Mouse (Mus musculus): ENCODE measurements around the gene Pik3r1.

Gene Pik3r1

DNA sequence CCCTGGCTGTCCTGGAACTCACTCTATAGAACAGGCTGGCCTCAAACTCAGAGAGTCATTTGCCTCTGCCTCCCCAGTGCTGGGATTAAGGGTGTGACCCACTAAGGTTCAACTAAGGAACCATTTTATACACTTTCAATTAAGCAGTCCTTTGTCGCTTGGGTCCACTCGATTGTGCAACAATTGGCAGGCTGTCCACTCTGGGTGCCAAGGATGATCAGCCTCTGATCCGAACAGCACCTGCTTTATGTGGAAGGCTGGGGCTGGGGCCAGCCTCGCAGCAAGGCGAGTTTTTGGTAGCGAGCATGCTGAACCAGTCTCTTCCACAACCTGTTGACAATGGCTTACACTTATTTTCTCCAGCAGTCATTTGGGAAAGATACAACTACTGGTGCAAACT lies 29.2 kb downstream of the Pik3r1 start:
- DNase-seq (ENCODE audit: low spot score), result no peak

DNA sequence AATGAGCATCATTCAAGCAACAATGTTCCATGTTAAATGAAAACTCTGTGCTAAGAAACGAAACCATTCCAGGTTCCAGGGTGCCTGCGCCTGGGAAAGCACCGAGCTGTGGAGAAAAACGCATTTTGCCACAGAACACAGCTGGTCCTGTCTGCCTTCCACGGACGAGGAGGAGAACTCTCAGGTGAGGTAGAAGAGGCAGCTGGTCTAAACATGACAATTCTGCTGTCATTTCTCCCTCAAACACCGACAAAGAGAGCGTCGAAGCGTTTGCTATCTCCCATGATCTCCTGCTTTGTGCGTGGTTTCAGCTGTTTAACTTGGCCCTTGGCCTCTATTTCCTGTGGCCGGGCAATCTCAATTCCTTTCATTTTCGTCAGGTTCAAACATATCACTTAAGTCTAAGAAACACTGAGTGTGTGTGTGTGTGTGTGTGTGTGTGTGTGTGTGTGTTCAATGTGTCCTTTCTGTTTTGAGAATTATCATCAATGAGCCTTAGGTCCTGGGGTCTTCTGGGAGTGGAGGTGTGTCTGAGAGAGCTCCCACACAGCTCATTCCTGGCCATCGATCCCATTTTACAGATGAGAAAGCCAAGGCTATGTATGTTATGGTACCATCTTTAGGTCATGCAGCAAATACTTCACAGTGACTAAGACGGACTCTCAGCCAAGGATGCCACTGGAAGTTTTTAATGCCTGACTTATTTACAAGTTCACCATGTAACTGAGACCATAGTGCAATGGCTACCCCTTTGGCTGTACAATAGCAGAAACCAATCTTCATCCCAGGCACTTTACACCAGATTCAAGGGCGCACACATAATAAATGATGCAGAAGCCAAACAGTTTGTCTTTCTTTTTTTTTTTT lies 31.3 kb downstream of the Pik3r1 start:
- no peak for DNase-seq (ENCODE audit: low spot score)

DNA sequence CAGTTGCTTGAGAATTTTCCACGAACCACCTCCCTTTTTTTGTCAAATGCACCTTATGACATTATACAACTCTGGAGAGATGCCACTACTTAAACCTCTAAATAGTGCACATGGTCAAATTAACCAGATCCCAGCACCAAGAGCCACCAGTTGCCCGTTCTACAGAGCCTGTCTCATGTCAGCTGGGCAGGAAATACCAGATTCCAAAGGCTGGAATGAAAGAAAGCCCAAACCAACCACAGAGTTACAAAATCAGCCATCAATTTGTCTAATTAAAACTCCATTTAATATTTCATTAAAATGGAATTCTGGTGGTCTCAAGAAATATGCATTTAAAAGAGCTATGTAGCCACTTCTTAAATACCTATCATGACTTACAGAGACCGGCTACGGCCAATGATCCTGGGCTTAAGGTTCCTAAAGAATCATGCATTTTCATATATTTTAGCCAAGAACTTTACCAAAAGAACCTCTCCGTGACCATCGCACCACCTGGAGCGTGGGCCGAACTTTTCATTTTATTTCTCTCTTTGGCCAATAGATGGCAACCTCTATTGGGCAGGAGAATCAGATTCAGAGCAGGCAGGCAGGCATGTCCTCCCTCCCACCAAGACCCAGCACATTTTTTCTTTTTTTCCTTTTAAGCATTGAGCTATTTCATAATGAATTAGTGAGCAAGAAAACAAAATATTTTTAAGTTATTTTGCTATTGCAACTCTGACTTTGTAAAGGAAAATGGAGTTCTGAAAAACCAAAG lies 32.5 kb downstream of the Pik3r1 start:
- peak; percentile 42 for DNase-seq (ENCODE audit: low spot score)

DNA sequence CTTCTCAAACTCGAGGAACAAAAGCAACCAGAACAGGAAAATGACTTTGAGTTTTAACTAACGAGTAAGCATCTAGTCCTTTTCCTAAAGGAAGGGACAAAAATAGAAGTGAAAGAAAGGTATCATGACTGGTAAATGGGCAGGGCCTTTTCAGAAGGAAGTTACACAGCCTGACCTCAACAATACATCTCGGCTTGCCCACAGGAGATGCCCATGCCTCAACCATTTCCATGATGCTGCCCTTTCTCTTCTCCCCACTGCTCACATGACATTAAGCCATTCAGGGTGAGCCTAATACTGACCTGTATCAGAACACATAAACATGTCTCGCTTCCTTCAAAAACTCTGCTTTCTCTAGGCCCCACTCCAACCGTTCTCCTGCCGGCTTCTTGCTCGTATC lies 33.8 kb downstream of the Pik3r1 start:
- DNase-seq (ENCODE audit: low spot score), result no peak

DNA sequence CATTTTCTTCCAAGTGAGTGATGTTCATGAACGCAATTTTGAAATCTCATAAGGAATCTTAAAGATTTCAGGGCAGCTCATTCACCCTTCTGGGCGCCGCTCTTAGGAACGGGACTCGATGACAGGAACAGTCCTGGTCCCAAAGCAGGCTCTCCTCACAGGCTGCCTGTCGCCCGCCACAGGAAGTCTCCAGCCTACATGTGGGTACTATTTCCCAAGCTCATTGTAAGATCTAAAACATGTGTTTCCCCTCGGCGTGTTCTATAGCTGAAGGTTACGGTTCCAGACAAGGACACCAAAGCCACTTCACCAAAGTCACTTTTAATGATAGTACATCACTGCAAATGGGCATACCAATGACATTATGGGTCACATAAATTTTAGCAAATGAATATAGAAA lies 35.3 kb downstream of the Pik3r1 start:
- no peak for DNase-seq (ENCODE audit: low spot score)

DNA sequence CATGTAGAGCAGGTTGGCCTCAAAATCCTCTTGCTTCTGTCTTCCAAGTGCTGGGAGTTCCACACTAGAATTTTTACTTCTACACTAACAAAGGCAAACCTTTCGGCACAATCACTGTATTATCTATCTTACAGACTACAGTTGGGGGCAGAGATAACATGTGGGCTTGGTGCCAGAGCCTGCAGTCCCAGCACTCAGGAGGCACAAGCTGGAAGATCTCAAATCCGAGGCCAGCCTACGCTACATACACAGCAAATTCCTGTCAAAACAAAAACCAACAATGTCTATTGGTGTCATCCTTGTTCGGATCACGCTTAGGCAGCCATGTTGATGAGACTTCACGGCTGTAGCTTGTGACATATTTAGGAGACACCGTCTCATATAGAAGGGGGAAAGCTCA lies 36.2 kb downstream of the Pik3r1 start:
- DNase-seq (ENCODE audit: low spot score), result no peak

DNA sequence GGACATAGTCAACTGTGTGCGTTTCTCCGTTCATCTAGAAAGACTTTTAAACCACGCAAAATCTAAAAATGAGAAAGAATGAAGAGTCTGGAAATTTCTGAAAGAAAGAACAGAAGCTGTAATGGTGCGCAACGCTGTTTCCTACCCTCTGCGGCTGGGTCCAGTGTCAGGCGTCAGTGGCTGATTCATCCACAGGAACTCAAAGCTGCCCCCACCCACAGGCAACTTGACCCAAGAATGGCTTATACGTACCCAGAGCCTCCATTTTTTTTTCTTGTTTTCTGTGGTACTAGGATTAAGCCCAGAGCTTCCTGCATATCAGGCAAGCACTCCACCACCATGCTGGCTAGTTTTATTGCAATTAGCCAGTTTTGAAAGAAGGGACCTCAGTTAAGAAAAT lies 37.7 kb downstream of the Pik3r1 start:
- DNase-seq (ENCODE audit: low spot score), result no peak

DNA sequence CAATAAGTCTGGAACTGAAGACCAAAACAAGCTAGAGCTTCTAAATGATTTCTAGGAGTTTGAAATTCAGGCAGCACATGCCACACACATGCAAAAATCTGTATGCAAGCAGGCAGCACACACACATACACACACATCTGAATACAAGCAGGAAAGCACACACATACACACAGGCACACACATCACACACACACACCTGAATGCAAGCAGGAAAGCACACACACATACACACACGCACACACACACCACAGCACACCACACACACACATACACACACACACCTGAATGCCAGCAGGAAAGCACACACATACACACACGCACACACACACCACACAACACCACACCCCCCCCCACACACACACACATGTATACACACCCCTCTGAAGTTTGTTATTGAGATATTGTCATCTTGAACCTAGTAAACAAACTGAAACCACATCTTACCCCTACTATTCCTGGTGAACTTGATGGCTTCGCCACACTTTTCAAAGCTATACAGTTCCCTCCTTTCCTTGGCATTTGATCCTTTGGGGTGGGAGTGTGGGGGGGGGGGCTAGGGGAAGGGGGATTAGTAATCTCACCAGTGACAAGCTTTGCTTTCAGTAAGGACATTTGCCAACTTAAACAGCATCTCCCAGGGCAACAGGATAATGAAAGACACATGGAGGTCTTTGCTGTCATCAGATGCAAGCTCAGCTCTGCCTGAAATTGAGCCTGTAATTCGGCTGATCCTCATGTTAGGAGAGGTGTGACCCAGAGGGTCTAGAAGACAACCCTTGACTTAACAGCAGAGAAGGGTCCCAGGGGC lies 38.6 kb downstream of the Pik3r1 start:
- peak; percentile 68 for DNase-seq (ENCODE audit: low spot score)

DNA sequence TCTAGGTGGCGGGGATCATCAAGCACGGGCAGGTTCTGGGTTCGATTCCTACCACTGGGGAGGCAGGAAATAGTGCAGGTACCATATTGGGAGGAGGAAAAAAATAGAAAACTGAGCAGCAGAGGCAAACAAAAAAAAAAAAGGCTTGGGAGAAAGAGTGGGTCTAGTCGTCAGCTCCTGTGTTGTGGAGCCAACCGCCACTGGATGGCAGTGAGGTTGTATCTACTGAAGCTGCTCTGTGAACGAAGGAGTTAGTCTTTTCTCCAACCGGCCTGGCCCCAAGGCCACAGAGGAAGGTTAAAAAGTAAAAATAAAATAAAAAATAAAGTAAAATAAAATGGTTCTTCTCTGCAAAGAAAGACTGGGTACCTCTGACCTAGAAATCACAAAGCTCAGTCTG lies 39.2 kb downstream of the Pik3r1 start:
- peak; percentile 74 for DNase-seq (ENCODE audit: low spot score)

DNA sequence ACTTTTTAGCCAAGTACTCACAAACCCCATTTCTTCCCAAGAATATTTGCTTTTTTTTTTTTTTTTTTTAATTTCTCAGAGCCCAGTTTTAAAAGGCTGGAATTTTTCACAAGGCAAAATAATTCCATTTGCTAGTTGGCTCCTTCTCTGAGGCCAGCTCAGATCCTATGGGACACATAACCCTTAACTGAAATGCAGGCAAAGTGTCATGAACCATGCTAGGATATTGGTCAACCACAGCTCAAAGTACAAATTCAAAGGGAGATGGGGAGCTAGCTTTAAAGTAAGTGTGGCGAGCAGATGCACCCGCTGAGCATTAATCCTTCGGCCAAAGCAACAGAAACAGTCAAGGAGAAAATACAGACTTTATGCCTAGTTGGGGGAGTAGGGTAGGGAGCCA lies 39.7 kb downstream of the Pik3r1 start:
- DNase-seq (ENCODE audit: low spot score), result no peak

DNA sequence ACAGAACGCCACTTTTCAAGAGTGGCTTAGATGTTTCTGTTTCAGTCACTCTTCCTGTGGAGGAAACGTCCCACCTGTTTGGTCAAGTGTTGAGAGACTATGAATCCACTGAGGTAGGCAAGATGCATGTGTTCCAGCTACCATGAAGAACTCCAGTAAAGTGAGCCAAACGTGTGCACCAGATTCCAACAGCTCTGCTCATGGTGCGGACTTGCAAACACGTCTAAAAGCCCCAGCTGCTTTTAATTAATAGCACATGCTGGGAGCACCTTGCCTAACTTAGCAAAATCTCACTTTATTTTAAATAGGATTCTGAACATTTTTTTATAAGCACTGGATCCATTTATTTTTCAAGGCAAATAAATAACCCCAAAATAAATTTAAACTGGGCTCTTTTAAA lies 40.2 kb downstream of the Pik3r1 start:
- DNase-seq (ENCODE audit: low spot score), result peak; percentile 21

DNA sequence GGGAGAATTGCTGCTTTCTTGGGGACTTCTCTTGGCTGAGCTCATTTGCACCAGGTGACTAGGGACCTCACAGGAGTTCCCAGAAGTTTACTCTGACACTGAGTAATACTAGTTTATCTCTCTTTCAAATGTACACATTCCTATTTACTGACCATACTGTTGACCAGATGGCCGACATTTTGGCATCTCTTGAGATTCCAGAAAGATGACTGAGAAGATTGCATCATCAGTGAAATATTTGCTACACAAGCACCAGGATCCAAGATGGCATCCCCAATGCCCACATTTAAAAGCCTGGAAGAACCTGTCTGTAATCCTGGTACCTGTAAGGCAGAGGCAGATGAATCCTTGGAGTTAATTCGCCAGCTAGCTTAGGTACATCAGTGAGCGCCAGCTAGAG lies 41.1 kb downstream of the Pik3r1 start:
- no peak for DNase-seq (ENCODE audit: low spot score)

DNA sequence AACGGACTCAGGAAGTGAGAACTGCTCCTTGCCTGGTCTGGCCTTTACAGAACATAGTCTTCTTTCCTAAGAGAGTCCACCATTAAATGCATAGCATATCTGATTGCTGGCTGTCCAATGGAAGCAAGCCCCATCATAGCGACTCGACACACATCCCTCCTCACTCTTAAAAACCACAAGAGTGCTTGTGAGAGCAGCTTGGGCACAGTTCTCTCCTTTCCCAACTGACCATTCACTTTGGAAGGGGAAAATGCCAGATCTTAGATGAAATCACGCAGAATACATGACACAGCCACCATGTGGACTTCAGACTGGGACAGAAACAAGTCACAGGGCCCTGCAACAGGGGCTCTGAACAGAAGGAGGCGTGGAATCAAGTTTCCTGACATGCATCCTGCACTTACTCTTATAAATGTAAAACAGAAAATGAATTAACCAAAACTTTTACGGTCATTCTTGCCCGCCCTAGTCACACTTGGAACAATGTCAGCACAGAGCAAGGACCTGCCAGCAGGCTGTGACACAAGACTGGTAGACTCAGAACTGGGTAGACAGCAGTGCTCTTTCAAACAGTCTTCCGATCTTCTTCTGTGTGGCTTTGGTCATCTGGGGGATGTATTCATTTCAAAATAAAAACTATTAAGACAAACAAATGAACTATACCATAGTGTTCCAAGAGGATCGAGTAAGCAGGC lies 46.0 kb downstream of the Pik3r1 start:
- no peak for DNase-seq (ENCODE audit: low spot score)

DNA sequence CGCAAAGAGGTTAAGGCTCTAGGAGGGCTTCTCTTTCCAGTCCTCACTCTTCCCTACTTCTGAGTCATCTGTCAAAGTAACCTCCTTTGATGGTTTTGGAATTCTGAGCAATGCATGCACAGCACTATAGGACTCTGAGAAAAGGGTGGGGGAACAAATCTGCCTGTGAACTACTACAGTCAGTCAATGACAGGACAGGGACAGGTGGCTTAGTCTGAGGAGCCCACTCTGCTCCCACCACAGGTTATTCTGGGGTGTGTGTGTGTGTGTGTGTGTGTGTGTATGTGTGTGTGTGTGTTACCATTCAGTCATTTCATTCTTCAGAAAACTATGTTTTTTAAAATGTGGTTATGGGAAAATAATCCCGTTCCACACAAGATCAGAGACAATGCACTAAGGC lies 46.9 kb downstream of the Pik3r1 start:
- no peak for DNase-seq (ENCODE audit: low spot score)

DNA sequence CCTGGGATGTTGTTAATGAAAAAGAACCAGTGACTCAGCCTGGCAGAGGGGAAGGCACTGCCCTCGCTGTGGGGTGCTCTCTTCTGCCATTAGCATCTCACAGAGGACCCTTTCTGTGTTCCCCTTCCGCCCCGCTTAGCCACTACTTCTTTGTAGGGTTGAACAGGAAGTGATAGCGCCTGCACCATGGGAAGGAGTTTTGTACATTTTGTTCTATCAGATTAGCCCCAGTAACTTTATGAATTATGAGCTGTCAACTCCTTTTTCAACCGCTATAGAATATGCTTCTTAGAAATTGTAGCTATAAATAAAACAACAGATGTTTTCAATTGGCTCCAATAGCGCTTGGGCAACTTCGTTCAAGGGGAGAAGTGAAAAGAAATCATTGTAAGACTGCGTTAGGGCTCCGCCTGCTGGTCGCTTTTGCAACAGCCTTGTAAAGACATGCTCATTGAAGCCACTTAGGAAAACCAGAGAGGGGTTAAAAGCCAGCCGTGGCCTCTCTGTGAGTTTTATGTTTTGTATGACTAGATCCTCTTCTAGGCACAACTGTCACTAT lies 48.6 kb downstream of the Pik3r1 start:
- peak; percentile 90 for DNase-seq (ENCODE audit: low spot score)

DNA sequence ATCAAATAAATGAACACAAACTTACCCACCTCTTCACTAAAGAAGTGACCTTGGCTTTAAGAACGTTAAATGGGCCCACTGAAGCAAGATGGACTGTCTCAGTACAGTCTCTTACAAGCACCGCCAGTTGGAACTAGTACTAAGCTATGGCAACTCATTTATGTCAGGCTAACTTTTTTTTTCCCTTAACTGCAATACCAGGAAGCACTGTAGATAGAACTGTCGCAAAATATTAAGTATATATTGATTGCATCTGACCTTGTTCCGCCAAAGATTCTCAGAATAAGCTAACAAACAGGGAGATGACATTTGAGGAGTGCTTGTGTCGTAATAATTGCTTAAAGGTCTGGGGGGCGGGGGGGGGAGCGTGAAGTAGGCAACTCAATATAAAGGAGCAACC lies 49.3 kb downstream of the Pik3r1 start:
- no peak for DNase-seq (ENCODE audit: low spot score)

DNA sequence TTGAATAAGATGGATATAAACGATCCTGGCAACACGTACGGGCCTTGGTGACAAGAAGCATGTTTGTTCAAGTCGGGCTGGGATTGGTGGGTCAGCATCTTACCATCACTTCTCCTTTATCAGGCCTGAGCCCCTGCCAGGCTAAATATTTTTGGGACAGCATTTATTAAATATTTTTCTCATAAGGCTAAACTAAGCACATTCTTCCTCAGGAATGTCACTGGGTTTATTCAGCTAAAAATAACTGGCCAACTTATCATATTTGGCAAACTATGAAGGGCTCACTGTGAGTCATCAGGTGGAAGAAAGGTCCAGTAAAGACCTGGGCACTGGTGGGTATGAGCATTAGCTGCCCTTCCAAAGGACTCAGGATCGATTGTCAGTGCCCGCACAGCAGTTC lies 50.2 kb downstream of the Pik3r1 start:
- DNase-seq (ENCODE audit: low spot score), result no peak

DNA sequence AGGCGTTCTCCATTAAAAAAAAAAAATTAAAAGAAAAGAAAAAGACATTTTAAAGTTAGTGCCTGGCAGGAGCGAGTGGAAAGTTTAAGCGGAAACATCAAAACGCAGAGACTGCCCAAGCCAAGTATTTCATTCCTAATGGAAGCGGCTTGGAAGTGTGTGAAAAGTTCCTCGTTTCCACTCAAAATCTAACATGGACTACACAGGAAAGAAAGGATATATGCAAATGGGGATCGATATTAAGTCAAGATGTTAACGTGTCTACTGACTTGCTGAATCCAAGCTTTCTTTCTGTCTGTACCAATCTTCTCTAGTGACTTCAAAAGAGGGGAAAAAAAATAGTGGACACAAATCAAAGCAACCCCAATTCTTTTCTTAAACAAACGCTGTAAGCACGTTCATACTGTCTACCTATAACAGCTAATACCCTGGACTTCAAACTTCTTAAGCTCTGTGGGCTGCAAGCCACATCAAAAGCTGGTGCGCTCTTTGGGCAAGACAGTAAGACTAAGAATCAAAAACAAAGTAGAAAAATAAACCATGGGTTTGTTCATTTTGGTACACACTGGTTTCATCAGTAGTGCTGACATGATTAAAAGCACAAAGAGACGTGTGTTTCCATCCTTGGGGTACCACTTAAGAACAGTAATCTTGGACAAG lies 54.5 kb downstream of the Pik3r1 start:
- no peak for DNase-seq (ENCODE audit: low spot score)

DNA sequence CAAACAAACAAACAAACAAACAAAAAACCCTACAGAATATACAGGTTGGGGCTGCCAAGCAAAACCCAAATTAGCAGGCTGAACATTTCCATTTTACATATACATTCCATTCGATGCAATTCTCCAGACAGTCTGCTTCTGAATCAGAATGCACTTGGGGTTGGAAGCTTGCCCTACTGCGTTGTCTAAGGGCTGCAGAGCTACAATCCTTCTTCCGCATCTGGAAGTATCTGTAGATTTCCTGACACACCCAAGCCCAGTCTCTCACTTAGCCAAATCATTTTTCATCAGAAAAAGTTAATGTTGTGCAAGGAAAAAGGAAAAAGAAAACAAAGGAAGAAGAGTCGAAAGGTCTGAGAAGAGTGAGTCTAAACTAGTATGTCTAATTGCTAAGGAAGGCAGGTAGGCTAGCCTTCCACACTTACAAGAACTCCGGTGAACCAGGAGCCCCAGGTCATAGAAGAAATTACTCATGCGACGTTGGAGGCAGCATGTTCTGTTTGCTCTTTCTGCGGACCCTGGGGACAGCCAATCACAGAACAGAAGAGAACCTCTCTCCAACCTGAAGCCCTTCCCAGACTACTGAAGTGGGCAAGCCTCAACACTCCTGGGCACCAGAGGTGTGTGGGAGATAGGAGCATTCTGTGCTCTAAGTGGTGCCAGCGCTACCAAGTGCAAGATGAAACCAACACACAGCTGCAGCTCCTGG lies 55.1 kb downstream of the Pik3r1 start:
- DNase-seq (ENCODE audit: low spot score), result no peak

DNA sequence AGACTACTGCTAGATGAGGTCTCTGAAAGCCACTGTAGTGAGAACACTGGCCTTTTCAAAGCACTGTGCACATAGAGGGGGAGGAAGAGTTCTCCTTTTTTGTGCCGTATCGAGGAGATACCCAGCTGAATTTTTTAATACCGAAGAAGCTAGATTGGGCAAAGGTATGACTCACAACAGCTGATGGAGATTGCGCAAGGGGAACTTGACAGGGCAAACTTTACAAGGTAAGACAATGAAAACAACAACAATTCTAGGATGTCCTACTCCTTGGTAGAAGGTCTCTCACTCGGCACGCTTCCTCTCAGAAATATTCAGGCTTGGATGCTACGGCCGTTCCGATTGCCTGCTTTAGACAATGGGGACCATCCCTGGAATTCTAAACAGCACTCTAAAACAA lies 55.9 kb downstream of the Pik3r1 start:
- no peak for DNase-seq (ENCODE audit: low spot score)

DNA sequence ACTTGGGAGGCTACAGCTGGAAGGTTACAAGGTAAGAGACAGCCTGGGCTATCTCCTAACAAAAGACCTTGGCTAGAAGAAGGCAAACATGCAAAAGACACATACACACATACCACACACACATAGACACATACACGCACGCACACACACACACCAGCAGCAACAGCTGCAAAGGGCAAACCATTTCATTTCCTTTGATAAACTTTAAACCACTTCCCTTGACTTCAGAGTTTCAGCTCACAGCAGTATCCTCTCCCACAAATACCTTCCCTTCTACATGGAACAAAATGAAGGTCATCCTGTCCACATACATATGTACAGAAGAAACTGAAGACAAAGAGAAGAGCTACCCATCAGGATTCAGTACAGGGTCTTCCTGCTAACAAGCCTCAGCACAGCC lies 56.7 kb downstream of the Pik3r1 start:
- no peak for DNase-seq (ENCODE audit: low spot score)

Measured in embryo, embryonic 10 days (tissue).